Mouse (Mus musculus): ENCODE measurements around the gene Poc1b.

DNA sequence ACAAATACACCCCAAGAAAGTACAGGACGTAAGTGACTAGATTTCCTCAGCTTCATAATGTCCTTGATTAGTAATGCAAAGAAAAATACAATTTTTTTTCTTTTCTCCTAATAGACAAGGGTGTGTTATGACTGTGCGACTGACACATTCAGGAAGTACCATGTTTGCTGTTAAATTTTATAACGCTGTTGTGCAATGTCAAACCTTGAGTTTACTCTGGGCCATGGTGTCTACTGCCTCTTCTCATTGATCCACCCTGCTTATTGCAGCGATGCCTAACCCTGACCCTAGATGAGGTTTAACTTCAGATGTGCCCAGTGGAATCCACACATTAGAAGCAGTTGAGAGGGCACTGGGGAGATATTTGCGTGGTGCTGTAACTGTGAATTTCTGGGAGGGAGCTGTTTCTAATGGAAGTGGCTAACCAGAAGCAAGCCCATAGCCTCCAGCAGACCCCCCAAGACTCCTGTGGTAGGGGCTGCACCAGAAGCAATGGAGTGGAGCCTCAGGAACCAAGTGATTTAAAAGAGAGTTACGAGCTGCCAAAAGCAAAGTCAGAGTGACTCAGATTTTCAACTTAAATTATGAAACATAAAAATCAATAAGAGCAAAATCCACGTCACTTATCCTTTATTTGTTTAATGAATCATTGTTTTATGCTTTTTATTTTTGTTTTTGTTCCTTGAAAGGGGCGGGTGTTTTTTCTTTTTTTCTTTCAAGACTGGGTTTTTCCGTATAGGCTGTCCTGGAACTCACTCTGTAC, 104.8 kb downstream of the Poc1b start:
- TF ChIP-seq CTCF (IDR thresholded peaks at IDR 0.05; ENCODE audit: borderline replicate concordance, control insufficient read depth, extremely low read depth, insufficient read depth, low read length, poor library complexity) (no peak), POLR2A (IDR thresholded peaks at IDR 0.05; ENCODE audit: control insufficient read depth, extremely low read depth, insufficient read depth, low read length, poor library complexity) (no peak)

Measured in thymus, adult 2 months (tissue).